Mouse (Mus musculus) stomach, embryonic 14.5 days (tissue): Measurements from ENCODE around the gene Strap. TPM values are rescaled to one million over a fixed set of nuclear protein-coding genes. Genes with fewer than 3 reads are reported as not detected.
A peak's percentile ranks its signal among the peaks of the same experiment; 100 is the strongest.
"Not testable (repeated sequence)": the region's sequence is repeated elsewhere in the genome, so short reads cannot be mapped to it uniquely, and the experiment has no call there.

Experiments
- ATAC-seq: fragments of 200-750 bp; cut with Nextera tagmentation; 2 replicates; pipeline ENCODE4 v1.8.0; 2017; ENCODE audit warnings: low read depth, moderate TSS enrichment; ENCODE audit not compliant: insufficient number of reproducible peaks, insufficient read depth, low FRiP score
- H3K27ac ChIP-seq: fragments of 300-500 bp; sonication (generic); 2 replicates; pipeline ENCODE4 v1.5.1; 2014; ENCODE audit warnings: mild to moderate bottlenecking, low read length, moderate library complexity, mixed read lengths
- H3K27me3 ChIP-seq: fragments of 300-500 bp; sonication (generic); 2 replicates; pipeline ENCODE4 v1.6.1; 2014; ENCODE audit warnings: low read length, control low read depth, mixed read lengths; ENCODE audit not compliant: control insufficient read depth, insufficient read depth
- H3K36me3 ChIP-seq: fragments of 300-500 bp; sonication (generic); 2 replicates; pipeline ENCODE4 v1.6.1; 2014; ENCODE audit warnings: mild to moderate bottlenecking, control low read depth, low read length, moderate library complexity, mixed read lengths; ENCODE audit not compliant: control insufficient read depth, insufficient read depth
- H3K4me1 ChIP-seq: fragments of 300-500 bp; sonication (generic); 2 replicates; pipeline ENCODE4 v1.6.1; 2014; ENCODE audit warnings: low read length, control low read depth, mixed read lengths; ENCODE audit not compliant: control insufficient read depth, insufficient read depth
- H3K4me2 ChIP-seq: fragments of 300-500 bp; sonication (generic); replicated peaks from 2 replicates; pipeline ENCODE4 v1.6.1; 2014; ENCODE audit warnings: low read depth, low read length, control low read depth
- H3K4me3 ChIP-seq: fragments of 300-500 bp; sonication (generic); 2 replicates; pipeline ENCODE4 v1.5.1; 2014; ENCODE audit warnings: low read depth, low read length, control low read depth
- H3K9ac ChIP-seq: fragments of 300-500 bp; sonication (generic); replicated peaks from 2 replicates; pipeline ENCODE4 v1.6.1; 2014; ENCODE audit warnings: low read depth, mild to moderate bottlenecking, control low read depth, low read length, moderate library complexity, mixed read lengths
- H3K9me3 ChIP-seq: fragments of 300-500 bp; sonication (generic); 2 replicates; pipeline ENCODE4 v1.6.1; 2016; ENCODE audit warnings: low read depth, low read length, control low read depth; ENCODE audit not compliant: control insufficient read depth
- WGBS: fragments of 180-500 bp; shearing (Covaris S2); extraction: QIAGEN DNeasy Blood & Tissue Kit; methylation state at CpG from one replicate; pipeline ENCODE4 v1.1.7; 2014; 5-methylcytosine and 5-hydroxymethylcytosine counted together
- polyA plus RNA-seq: library from polyadenylated mRNA; unstranded; fragments of >200 nt; fragmentation: Nextera tagmentation; extraction: Ambion mirVana; gene quantifications from 2 replicates; pipeline ENCODE4 v1.2.1, GENCODE M21; 2014

Gene Strap
- polyA plus RNA-seq, 1 experiment from 2014 or later, result 160 TPM

DNA sequence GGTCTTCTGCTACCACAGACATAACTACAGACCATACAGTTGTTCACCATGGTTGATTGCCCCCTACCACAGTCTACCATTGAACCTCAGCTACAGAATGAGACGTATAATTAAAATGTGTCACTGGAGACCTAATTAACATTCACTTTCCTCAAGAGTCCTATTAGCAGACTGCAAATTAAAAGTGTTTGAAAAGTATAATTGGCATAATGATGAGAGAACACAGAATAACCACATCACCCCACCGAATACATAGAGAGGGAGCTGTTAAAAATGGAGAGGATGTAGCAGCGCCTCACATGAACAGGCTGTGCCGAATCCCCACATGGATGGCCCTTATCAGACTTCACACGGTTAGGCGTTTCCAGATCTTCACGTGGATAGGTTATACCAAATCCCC is 35.4 kb upstream of the Strap start:
- WGBS, result 95% methylated on average over 7 of the region's 7 CpGs
- Histone ChIP-seq H3K4me1 (no peaks in the 10 kb centered on the region; the same call in 1 of the 2 replicates), H3K27me3 (no peaks in the 10 kb centered on the region), H3K4me2 (no peak overlapping the region), H3K9me3 (no peaks in the 10 kb centered on the region), H3K27ac (no peak overlapping the region), H3K36me3 (no peaks in the 10 kb centered on the region), H3K9ac (no peak overlapping the region), H3K4me3 (no peak overlapping the region)
- no peak for ATAC-seq

DNA sequence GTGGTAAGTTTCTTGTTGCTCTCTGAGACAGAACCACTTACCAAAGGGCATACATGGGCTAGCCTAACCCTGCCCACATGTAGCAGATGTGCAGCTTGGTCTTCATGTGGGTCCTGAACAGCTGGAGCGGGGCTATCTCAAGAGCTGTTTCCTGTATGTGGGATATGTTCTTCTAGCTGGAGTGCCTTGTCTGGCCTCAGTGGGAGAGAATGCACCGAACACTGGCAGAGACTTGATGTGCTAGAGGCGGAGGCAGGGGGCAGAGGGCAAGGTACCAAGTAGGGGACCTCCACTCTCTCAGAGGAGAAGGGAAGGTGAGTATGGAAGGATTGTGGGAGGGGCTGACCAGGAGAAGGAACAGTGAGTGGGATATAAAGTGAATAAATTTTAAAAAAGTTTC is 32.7 kb upstream of the Strap start:
- WGBS, result 85% methylated on average over 3 of the region's 3 CpGs
- Histone ChIP-seq H3K4me3 (no peak overlapping the region), H3K9me3 (no peaks in the 10 kb centered on the region), H3K9ac (no peak overlapping the region), H3K36me3 (no peaks in the 10 kb centered on the region), H3K27me3 (no peaks in the 10 kb centered on the region), H3K4me1 (no peaks in the 10 kb centered on the region; the same call in 1 of the 2 replicates), H3K4me2 (no peak overlapping the region), H3K27ac (no peak overlapping the region)
- no peak for ATAC-seq

DNA sequence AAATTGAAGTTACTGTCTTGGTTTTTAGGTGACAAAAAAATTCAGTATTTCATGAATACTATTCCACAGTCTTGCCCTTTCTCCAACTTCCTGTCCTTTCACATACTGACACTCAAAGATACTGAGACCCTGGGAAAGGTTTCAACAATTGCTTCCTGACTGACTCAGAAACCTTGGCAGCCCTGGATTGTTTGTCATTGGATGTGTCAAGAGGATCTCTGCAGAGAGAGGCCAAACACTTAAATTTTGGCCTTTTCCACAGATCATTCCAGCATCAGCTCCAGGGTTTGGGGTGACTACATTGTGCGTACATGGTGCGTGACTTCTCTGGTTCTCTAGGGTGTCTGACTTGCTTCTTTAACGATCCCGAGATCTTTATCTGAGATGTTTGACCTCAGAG is 32.0 kb upstream of the Strap start:
- WGBS, result 45% methylated on average over 4 of the region's 4 CpGs
- no peak overlapping the region for H3K4me2 ChIP-seq
- no peaks in the 10 kb centered on the region for H3K9me3 ChIP-seq
- H3K4me3 ChIP-seq, result no peak overlapping the region
- no peak overlapping the region for H3K9ac ChIP-seq
- no peaks in the 10 kb centered on the region; the same call in 1 of the 2 replicates for H3K4me1 ChIP-seq
- no peaks in the 10 kb centered on the region for H3K36me3 ChIP-seq
- no peak for ATAC-seq
- no peaks in the 10 kb centered on the region for H3K27me3 ChIP-seq
- H3K27ac ChIP-seq, result no peak overlapping the region

DNA sequence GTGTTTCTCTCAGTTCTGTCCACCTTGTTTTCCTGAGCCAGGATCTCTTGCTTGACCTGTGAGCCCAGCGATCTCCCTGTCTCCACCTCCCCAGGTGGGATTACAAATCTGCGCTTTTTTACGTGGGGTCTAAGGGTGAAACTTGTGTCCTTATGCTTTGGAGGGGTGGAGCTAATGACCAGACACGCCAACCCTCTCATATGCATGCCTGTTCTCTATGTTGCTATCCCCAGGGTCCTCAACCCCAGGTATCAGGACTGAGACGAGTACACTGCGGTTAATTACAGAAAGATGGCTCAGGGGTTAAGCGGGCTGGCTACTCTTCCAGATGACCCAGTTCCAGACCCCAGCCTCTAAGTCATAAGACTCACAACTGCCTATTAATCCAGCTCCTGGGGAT is 31.4 kb upstream of the Strap start:
- H3K4me1 ChIP-seq, result no peaks in the 10 kb centered on the region; the same call in 1 of the 2 replicates
- ATAC-seq, result peak; percentile 39; the same call in 1 of the 2 replicates
- 81% methylated on average over 7 of the region's 7 CpGs for WGBS
- no peaks in the 10 kb centered on the region for H3K36me3 ChIP-seq
- H3K9me3 ChIP-seq, result no peaks in the 10 kb centered on the region
- H3K27me3 ChIP-seq, result no peaks in the 10 kb centered on the region
- no peak overlapping the region for H3K4me3 ChIP-seq
- H3K4me2 ChIP-seq, result no peak overlapping the region
- H3K27ac ChIP-seq, result no peak overlapping the region; the same call in 1 of the 2 replicates
- no peak overlapping the region for H3K9ac ChIP-seq

DNA sequence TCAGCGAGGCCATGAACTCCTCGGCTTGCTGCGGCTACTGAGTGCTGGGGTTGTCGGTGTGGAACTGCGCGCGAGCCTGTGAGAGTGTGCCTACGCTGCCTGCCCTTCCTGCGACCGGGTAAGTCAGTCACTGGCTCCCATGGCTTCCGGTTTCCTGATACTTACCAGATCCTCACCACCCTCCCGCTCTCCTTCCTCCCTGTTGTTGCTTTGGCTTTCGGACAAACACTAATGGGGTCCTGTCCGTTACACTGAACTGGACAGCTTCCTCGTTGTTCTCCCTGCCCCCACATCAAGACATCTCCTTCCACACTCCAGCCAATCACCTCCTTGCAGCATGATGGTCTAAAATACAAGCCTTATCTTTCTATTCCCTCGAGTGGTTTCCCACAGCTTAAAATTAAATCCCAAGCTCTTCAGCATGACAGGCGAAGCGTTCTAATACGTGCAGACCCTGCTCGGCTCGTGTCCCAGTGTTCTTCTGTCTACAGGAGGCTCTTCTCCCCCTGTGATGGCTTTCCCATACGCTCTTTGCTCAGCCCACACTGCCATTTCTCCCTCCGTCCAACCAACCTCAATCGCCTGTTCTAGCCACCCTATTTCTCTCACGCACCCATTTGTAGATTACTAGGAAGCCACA is 30.5 kb upstream of the Strap start:
- no peak overlapping the region for H3K4me2 ChIP-seq
- no peaks in the 10 kb centered on the region for H3K9me3 ChIP-seq
- H3K4me1 ChIP-seq, result no peaks in the 10 kb centered on the region; the same call in 1 of the 2 replicates
- peak; percentile 54; the same call in 1 of the 2 replicates for ATAC-seq
- no peaks in the 10 kb centered on the region for H3K27me3 ChIP-seq
- WGBS, result 67% methylated on average over 25 of the region's 25 CpGs
- H3K36me3 ChIP-seq, result no peaks in the 10 kb centered on the region
- H3K27ac ChIP-seq, result no peak overlapping the region
- no peak overlapping the region for H3K4me3 ChIP-seq
- H3K9ac ChIP-seq, result no peak overlapping the region

DNA sequence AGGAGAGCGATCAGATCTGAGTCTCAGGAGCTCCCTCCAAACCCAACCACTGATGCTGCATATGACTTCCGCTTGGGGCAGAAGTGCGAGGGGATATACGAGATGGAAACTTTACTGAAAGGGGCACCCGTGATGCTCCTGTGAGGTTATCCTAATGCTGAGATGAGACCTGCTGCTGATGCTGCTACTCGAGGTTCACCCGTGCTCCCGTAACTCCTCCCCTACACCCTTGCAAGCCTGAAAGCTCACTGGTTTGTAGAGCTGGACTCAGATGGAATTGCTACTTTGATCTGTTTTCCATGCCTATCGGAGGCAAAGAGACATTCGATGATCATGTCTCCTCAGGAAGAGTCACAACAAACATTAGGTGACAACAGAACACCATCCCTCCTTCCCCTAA is 28.7 kb upstream of the Strap start:
- no peak overlapping the region for H3K9ac ChIP-seq
- H3K27me3 ChIP-seq, result no peaks in the 10 kb centered on the region
- no peaks in the 10 kb centered on the region for H3K9me3 ChIP-seq
- no peaks in the 10 kb centered on the region; the same call in 1 of the 2 replicates for H3K4me1 ChIP-seq
- H3K27ac ChIP-seq, result no peak overlapping the region
- no peak for ATAC-seq
- no peaks in the 10 kb centered on the region for H3K36me3 ChIP-seq
- no peak overlapping the region for H3K4me3 ChIP-seq
- H3K4me2 ChIP-seq, result no peak overlapping the region
- 91% methylated on average over 10 of the region's 10 CpGs for WGBS

DNA sequence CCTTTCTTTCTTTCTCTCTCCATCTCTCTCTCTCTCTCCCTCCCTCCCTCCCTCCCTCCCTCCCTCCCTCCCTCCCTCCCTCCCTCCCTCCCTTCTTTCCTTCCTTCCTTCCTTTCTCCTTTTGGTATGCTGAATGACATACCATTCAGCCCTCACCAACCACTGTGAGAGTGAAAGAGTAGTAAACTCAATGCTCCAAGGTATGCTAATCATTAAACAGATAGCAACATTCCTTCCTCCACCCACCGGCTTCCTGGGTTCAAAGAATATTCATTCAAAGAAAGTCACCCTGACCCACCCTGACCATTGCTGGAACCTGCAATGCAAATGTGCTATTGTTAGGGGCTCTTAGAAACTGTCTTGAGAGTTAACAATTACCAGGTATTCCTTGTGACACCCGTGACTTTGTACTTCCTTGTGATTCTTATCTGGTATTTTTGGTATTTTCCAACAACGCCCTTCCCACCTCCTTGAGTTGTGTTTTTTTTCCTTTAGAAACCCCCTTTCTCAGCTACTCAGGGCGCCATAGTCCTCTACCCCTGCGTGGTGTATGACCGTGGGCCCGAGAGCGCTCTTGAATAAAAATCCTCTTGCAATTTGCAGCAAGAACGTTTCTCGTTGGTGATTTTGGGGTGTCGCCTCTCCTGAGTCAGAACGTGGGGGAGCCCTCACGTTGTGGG is 26.0 kb upstream of the Strap start:
- H3K4me2 ChIP-seq, H3K27ac ChIP-seq, H3K4me1 ChIP-seq, ATAC-seq, H3K9ac ChIP-seq, H3K27me3 ChIP-seq, H3K9me3 ChIP-seq, H3K36me3 ChIP-seq, H3K4me3 ChIP-seq: not testable (repeated sequence)
- 73% methylated on average over 13 of the region's 13 CpGs for WGBS

DNA sequence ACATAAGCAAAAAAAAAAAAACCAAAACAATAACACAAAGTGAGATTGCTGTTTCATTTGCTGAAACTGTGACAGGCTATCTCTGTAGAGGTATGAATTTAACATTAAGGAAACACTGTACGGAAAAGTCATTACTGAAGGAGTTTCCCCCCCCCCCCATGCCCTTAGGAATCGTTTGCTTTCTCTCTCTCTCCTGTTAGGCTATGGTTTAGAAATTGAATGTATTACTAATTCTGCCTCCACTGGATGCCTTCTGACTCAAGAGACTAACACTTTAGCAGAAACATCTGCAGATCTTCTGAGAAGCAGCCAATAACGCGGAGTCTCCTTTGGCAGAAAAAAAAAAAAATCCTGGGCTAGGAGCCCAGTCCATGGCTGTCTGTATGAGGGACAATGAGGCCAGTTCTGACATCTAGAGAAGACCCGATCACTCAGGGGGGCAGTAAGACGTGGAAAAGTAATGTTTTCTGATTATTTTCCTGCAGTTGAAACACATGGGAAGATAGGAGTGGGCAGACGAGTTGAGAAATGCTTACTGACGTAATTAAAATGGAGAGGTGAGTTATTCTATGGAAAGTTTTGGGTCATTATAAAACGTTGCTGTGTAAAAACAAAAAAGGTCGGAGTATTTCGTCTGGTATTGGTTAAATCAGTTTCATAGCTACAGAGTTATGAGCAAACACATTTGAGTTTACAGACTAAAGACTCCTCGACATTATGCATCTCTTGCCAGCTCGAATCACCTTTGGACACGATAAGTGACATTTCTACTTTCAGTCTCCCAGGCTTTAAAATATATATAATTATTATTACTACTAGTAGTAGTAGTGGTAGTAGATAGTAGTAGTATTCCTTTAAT is 24.5 kb upstream of the Strap start:
- Histone ChIP-seq H3K27me3 (no peaks in the 10 kb centered on the region), H3K27ac (no peak overlapping the region), H3K9ac (no peak overlapping the region)

More for the DNA sequence above, 24.5 kb upstream of the Strap start:
- H3K4me2 ChIP-seq, result no peak overlapping the region
- H3K36me3 ChIP-seq, result no peaks in the 10 kb centered on the region
- H3K4me3 ChIP-seq, result no peak overlapping the region
- 71% methylated on average over 14 of the region's 14 CpGs for WGBS
- H3K9me3 ChIP-seq, result no peaks in the 10 kb centered on the region
- no peak for ATAC-seq
- H3K4me1 ChIP-seq, result no peaks in the 10 kb centered on the region
